Mouse (Mus musculus) neural tube, embryonic 14.5 days (tissue): ENCODE data around the gene Wdr72. TPM values are rescaled to one million over a fixed set of nuclear protein-coding genes. Genes with fewer than 3 reads are reported as not detected.

ENCODE experiments used
- ATAC-seq: fragments of 200-750 bp; cut with Nextera tagmentation; 2 replicates; pipeline ENCODE4 v1.8.0; 2017; ENCODE audit warnings: low read depth, mild to moderate bottlenecking, moderate TSS enrichment, moderate library complexity
- H3K27ac ChIP-seq: fragments of 300-500 bp; sonication (generic); 2 replicates; pipeline ENCODE4 v1.5.1; 2014; ENCODE audit warnings: low read depth, mild to moderate bottlenecking, control low read depth, low read length, moderate library complexity, mixed read lengths
- H3K27me3 ChIP-seq: fragments of 300-500 bp; sonication (generic); 2 replicates; pipeline ENCODE4 v1.6.1; 2014; ENCODE audit warnings: low read length; ENCODE audit not compliant: control insufficient read depth, insufficient read depth
- H3K36me3 ChIP-seq: fragments of 300-500 bp; sonication (generic); 2 replicates; pipeline ENCODE4 v1.6.1; 2014; ENCODE audit warnings: low read length, mixed read lengths; ENCODE audit not compliant: control insufficient read depth, insufficient read depth
- H3K4me1 ChIP-seq: fragments of 300-500 bp; sonication (generic); 2 replicates; pipeline ENCODE4 v1.6.1; 2014; ENCODE audit warnings: low read length; ENCODE audit not compliant: control insufficient read depth, insufficient read depth
- H3K4me2 ChIP-seq: fragments of 300-500 bp; sonication (generic); 2 replicates; pipeline ENCODE4 v1.6.1; 2014; ENCODE audit warnings: mild to moderate bottlenecking, low read depth, low read length, control low read depth
- H3K4me3 ChIP-seq: fragments of 300-500 bp; sonication (generic); 2 replicates; pipeline ENCODE4 v1.5.1; 2014; ENCODE audit warnings: low read depth, low read length, control low read depth, mixed read lengths
- H3K9ac ChIP-seq: fragments of 300-500 bp; sonication (generic); replicated peaks from 2 replicates; pipeline ENCODE4 v1.6.1; 2014; ENCODE audit warnings: low read depth, mild to moderate bottlenecking, control low read depth, low read length, mixed read lengths
- H3K9me3 ChIP-seq: fragments of 300-500 bp; sonication (generic); 2 replicates; pipeline ENCODE4 v1.6.1; 2016; ENCODE audit warnings: low read length; ENCODE audit not compliant: control insufficient read depth
- WGBS: fragments of 180-500 bp; shearing (Covaris S2); extraction: QIAGEN DNeasy Blood & Tissue Kit; methylation state at CpG from one replicate; pipeline ENCODE4 v1.1.7; 2014; 5-methylcytosine and 5-hydroxymethylcytosine counted together
- polyA plus RNA-seq: library from polyadenylated mRNA; unstranded; fragments of >200 nt; fragmentation: Nextera tagmentation; extraction: Ambion mirVana; gene quantifications from 2 replicates; pipeline ENCODE4 v1.2.1, GENCODE M21; 2014

The Wdr72 gene
- polyA plus RNA-seq, 1 experiment from 2014 or later: 0.24 TPM

DNA sequence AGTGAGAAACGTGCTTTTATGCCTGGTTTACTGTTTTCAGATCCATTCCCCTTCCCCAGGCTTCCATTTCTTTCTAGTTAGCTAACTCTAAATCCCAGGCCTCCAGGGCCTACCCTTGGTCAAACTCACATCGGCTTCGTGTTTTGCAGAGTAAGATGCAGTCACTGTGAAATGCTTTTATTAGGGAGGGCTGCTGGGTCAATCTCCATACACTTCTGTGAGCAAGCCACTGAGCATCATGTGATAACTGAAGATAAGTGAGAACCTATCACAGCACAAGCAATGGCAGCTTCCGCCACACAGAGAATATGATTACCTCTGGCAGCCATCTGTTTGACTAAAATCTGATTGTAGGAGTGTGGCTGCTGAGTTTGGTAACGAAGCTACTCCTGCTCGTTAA lies 59.7 kb downstream of the Wdr72 start:
- no peaks in the 10 kb centered on the region for H3K4me1 ChIP-seq
- no peak overlapping the region for H3K27ac ChIP-seq
- H3K36me3 ChIP-seq: no peaks in the 10 kb centered on the region
- no peak overlapping the region for H3K4me2 ChIP-seq
- ATAC-seq: no peak
- H3K27me3 ChIP-seq: no peaks in the 10 kb centered on the region
- no peaks in the 10 kb centered on the region for H3K9me3 ChIP-seq
- H3K9ac ChIP-seq: no peak overlapping the region
- 78% methylated on average over 6 of the region's 6 CpGs for WGBS
- H3K4me3 ChIP-seq: no peak overlapping the region

DNA sequence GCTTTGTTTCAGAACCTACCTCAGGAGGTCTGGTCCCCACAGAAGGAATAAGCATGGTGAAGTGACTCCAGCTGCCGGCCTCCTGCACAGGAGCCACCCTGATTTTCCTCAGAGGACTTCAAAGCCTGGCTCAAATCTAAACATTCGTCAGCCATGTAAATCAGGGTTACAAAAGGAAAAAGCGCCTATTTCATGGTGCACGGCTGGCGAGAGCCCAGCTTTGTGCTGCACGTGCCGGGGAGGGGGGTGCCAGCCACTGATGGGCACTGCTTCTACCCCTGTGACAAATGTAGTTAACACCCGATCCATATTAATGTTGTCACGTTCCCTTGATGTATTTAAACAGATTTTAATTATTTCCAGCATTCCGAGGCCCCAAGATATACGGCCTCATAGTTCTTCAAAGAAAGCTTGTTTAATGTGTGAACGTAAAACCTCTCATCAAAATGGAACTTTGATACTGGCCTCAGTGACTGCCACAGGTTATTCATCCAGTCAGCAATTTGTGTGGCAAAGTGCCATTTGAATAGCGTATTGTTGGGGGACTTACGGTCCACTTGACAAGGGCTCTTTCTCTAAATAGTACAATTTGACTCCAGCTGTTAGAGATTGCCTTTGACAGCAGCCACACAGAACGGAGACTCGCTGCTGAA lies 76.7 kb downstream of the Wdr72 start:
- Histone ChIP-seq H3K9me3 (no peaks in the 10 kb centered on the region), H3K4me2 (peak overlapping the region; percentile 21), H3K4me1 (0 out of 2 replicates have a peak, but pooled peaks cover 3% of the 10 kb centered on the region), H3K27ac (no peak overlapping the region), H3K9ac (no peak overlapping the region), H3K4me3 (no peak overlapping the region), H3K27me3 (peaks cover 41% of the 10 kb centered on the region), H3K36me3 (no peaks in the 10 kb centered on the region)
- ATAC-seq: peak; percentile 70; the same call in 1 of the 2 replicates
- 6% methylated on average over 16 of the region's 16 CpGs for WGBS

DNA sequence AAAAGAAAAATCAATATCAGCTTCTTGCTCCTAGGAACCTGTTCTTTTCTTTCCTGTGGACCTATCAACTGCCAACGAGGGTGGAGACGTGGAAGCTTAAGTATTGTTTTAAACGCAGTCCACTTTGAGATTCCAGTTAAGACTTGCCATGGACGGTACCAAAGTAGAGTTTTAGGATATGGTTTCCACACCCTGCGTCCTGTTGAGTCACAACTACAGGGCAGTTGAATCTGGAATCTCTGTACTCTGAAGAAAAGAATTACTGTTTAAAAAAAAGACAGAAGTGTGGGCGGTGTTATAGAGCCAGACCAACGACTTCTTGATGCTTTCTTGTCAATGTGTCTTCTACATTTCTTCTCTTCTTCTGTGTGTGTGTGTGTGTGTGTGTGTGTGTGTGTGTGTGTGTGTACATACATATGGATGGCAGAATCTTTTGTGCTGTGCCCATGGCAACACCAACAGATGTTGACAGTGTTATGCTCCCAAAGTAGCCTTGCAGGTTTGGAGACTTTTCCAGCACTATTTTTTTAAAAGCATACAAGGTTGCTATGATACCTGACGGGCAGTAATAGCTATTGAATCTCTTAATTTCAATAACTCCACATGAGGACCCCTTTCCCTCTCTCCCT lies 77.4 kb downstream of the Wdr72 start:
- no peak overlapping the region for H3K27ac ChIP-seq
- WGBS: 28% methylated on average over 8 of the region's 8 CpGs
- H3K4me3 ChIP-seq: no peak overlapping the region
- peak overlapping the region; percentile 21; the same call in 1 of the 2 replicates for H3K4me2 ChIP-seq
- no peaks in the 10 kb centered on the region for H3K9me3 ChIP-seq
- H3K36me3 ChIP-seq: no peaks in the 10 kb centered on the region
- H3K27me3 ChIP-seq: peaks cover 48% of the 10 kb centered on the region
- no peak for ATAC-seq
- H3K9ac ChIP-seq: no peak overlapping the region
- H3K4me1 ChIP-seq: 0 out of 2 replicates have a peak, but pooled peaks cover 3% of the 10 kb centered on the region

DNA sequence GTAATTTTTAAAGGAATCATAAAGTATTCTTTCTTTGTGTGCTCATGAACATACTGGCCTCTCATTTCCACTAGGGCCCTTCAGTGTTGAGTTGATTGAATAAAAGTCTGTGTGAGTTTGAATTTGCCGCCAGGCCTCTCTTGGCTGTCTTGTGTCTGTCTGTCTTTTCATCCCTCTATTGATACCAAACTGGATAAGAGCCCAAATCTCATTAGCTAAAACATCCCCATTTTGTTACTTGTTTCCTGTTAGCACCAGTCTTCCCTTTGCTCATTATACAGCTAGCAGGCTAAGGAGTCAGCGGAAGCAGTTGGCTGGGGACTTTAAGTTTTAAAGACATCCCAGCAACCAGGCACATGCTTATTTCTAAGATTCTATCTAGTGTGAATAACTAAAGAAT lies 84.7 kb downstream of the Wdr72 start:
- no peak overlapping the region for H3K9ac ChIP-seq
- no peaks in the 10 kb centered on the region for H3K4me1 ChIP-seq
- no peaks in the 10 kb centered on the region for H3K36me3 ChIP-seq
- H3K4me3 ChIP-seq: no peak overlapping the region
- peaks cover 17% of the 10 kb centered on the region for H3K27me3 ChIP-seq
- no peak for ATAC-seq
- H3K27ac ChIP-seq: no peak overlapping the region
- WGBS: 90% methylated on average over 2 of the region's 2 CpGs
- H3K4me2 ChIP-seq: no peak overlapping the region
- no peaks in the 10 kb centered on the region for H3K9me3 ChIP-seq

DNA sequence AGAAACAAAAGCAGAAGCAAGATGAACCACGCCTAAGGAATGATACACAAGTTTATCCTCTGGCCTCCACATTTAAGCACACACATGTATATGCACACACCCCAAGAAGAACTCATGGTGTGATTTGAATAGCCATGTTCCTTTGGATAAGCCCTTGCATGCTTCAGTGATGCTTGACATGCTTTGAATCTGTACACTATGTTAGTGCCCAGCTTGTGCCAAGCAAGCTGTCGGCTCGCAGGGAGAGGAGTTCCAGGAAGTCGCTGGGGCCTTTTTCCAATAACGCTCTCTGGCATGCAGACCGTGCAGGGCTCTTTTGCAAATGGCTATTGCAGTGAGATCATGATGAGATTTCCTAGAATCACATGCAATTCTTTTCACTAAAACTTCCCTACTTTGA lies 118.1 kb downstream of the Wdr72 start:
- Histone ChIP-seq H3K27me3 (no peaks in the 10 kb centered on the region), H3K27ac (no peak overlapping the region), H3K4me2 (no peak overlapping the region), H3K4me3 (no peak overlapping the region), H3K4me1 (no peaks in the 10 kb centered on the region), H3K36me3 (no peaks in the 10 kb centered on the region), H3K9me3 (no peaks in the 10 kb centered on the region), H3K9ac (no peak overlapping the region)
- ATAC-seq: no peak
- WGBS: 83% methylated on average over 6 of the region's 6 CpGs

DNA sequence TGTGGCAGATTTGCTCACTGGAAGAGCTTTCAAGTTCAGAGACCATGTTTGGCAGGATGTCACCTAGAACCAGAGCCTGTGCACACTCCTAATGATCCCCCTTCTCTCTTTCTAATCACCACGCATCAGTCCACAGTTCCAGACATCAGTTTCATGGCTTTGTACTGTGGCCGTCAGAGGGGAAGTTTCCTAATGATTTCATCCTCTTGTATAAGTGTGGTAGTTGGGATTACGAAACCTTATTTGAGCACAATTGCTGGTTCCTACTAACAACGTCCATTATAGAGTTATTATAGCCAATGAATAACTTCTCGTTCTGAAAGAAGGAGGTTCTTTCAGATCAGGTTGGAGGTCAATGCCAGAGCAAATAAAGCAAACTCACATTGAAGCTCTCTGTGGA lies 131.1 kb downstream of the Wdr72 start:
- no peak for ATAC-seq

DNA sequence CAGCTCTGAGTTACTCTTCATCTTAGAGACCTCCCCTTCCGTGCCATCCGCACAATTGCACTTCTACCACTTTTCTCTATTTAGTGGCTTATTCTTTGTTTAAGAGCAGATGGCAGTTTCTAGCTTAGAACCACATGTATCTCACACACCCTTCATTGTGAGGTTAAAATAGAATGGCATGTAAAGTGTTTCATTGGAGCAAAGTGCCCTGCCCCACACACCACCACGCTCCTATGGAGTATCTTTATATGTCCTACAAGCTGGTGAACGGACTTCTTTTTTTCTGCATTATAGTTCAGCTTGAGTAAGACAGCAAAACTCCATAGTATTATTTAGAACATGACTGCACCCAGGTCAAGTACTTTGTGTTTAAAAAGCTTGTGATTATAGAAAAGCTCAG lies 137.9 kb downstream of the Wdr72 start:
- no peaks in the 10 kb centered on the region for H3K36me3 ChIP-seq
- H3K4me3 ChIP-seq: no peak overlapping the region
- H3K4me1 ChIP-seq: no peaks in the 10 kb centered on the region
- 60% methylated on average over 4 of the region's 4 CpGs for WGBS
- ATAC-seq: no peak
- no peak overlapping the region for H3K4me2 ChIP-seq
- no peak overlapping the region for H3K27ac ChIP-seq
- no peak overlapping the region for H3K9ac ChIP-seq
- H3K9me3 ChIP-seq: no peaks in the 10 kb centered on the region
- H3K27me3 ChIP-seq: no peaks in the 10 kb centered on the region

More for the DNA sequence above, 131.1 kb downstream of the Wdr72 start:
- H3K27me3 ChIP-seq: no peaks in the 10 kb centered on the region
- WGBS: 78% methylated on average over 5 of the region's 5 CpGs
- no peak overlapping the region for H3K9ac ChIP-seq
- no peaks in the 10 kb centered on the region for H3K9me3 ChIP-seq
- H3K4me3 ChIP-seq: no peak overlapping the region
- no peaks in the 10 kb centered on the region for H3K36me3 ChIP-seq
- H3K27ac ChIP-seq: no peak overlapping the region
- no peaks in the 10 kb centered on the region for H3K4me1 ChIP-seq
- H3K4me2 ChIP-seq: no peak overlapping the region

DNA sequence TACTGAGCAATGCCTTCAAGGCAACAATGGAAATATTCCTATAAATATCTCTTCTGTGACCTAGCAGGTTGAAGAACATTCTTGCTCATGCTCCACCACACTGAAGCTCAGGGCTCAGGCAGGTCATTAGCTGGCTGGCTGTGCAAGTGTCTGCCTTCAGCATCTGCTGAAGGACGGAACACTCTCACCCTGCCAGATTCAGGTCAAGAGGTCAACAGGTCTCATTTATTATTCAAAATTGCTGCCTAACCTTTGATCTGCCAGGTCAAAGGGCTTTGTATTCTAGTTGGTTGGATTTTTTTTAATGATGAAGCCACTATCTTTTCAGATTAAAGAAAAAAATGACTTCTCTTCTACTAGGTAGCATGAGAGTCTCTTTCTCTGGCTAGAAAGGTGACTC lies 139.3 kb downstream of the Wdr72 start:
- ATAC-seq: no peak
- WGBS: 19% methylated on average over 1 of the region's 1 CpGs
- Histone ChIP-seq H3K9ac (no peak overlapping the region), H3K27me3 (no peaks in the 10 kb centered on the region), H3K9me3 (no peaks in the 10 kb centered on the region), H3K4me3 (no peak overlapping the region), H3K4me2 (no peak overlapping the region), H3K36me3 (no peaks in the 10 kb centered on the region), H3K27ac (no peak overlapping the region), H3K4me1 (no peaks in the 10 kb centered on the region)

DNA sequence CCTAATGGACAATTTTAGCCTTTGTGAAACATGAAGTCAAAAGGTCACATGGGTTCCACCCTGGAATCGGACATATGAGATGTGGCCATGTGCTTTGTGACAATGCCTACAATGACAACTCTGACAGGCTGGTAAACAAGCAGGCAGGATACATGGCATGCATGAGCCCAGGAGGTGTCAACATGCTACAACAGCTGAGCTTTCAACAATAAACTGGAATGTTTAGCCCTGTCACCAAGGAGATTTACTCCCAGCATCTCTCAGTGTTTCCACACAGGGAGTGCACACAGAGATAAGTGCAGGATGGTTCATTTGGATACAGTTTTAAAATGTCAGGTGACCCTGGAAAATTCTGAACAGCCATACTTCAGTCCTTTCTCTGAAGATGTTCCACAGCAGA lies 140.4 kb downstream of the Wdr72 start:
- 59% methylated on average over 1 of the region's 1 CpGs for WGBS
- H3K36me3 ChIP-seq: no peaks in the 10 kb centered on the region
- no peak overlapping the region for H3K9ac ChIP-seq
- H3K9me3 ChIP-seq: no peaks in the 10 kb centered on the region
- ATAC-seq: no peak
- no peak overlapping the region for H3K4me3 ChIP-seq
- H3K4me1 ChIP-seq: no peaks in the 10 kb centered on the region
- no peak overlapping the region for H3K27ac ChIP-seq
- no peak overlapping the region for H3K4me2 ChIP-seq
- H3K27me3 ChIP-seq: no peaks in the 10 kb centered on the region
